Mouse (Mus musculus): ENCODE measurements at regions not wholly inside any gene's neighbourhood (a gene's known extent, or its start where the extent isn't known, plus 50 kb on each side); places are given as distances from the start of the nearest gene placed in this dataset.

GRCm38 (mm10) chr12:12701060-12701667, 240.6 kb downstream of the Mycn start:
- H3K4me1 ChIP-seq (ENCODE audit: control insufficient read depth, insufficient read depth, low read length): no peaks in the 10 kb centered on the region
- H3K27ac ChIP-seq (ENCODE audit: low read length): no peak overlapping the region
- H3K4me3 ChIP-seq (ENCODE audit: low read length): no peak overlapping the region
- no peaks in the 10 kb centered on the region for H3K36me3 ChIP-seq (ENCODE audit: control insufficient read depth, insufficient read depth, low read length)
- WGBS: 59% methylated on average over 7 of the region's 7 CpGs
- ATAC-seq: peak; percentile 63; the same call in 1 of the 2 replicates
- no peak overlapping the region for H3K4me2 ChIP-seq (ENCODE audit: low read depth, low read length)
- no peaks in the 10 kb centered on the region for H3K9me3 ChIP-seq (ENCODE audit: control insufficient read depth, low read length)
- H3K9ac ChIP-seq (ENCODE audit: low read depth, low read length): no peak overlapping the region
- no peaks in the 10 kb centered on the region for H3K27me3 ChIP-seq (replicated peaks; ENCODE audit: control insufficient read depth, insufficient read depth, low read length)

- 26% methylated on average over 29 of the region's 29 CpGs for WGBS
- Histone ChIP-seq H3K4me1 (ENCODE audit: control insufficient read depth, insufficient read depth, low read length) (peaks cover 6% of the 10 kb centered on the region; the same call in 1 of the 2 replicates), H3K27ac (ENCODE audit: low read length) (no peak overlapping the region), H3K9ac (ENCODE audit: low read depth, low read length) (no peak overlapping the region), H3K4me2 (ENCODE audit: low read depth, low read length) (peak overlapping the region; percentile 26; the same call in 1 of the 2 replicates), H3K27me3 (replicated peaks; ENCODE audit: control insufficient read depth, insufficient read depth, low read length) (no peaks in the 10 kb centered on the region), H3K36me3 (ENCODE audit: control insufficient read depth, insufficient read depth, low read length) (no peaks in the 10 kb centered on the region), H3K4me3 (ENCODE audit: low read length) (no peak overlapping the region), H3K9me3 (ENCODE audit: control insufficient read depth, low read length) (no peaks in the 10 kb centered on the region)
- 0 out of 2 replicates have a peak, but pooled peaks have one; percentile 26 for ATAC-seq
Observed at GRCm38 (mm10) chr12:12693838-12694777, 247.6 kb downstream of the Mycn start.

DNA sequence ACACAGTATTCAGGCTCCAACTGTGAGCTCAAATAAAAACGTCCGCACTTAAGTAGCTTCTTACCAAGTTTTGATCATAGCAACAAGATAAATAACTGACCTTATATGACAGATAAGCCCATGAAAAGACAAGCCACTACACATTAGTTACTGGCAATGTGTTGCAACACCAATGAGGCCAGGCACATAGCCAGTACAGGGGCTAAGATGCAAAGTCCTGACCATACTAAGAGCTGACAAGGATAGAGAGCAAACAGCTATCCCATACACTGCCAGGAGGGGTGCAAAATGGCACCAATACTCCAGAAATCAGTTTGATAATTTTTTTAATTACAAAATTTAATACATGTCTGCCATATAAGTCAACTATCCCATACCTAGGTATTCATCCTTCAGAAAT, 254.3 kb downstream of the Mycn start:
- H3K9ac ChIP-seq (ENCODE audit: low read depth, low read length): no peak overlapping the region

GRCm38 (mm10) chr12:12685217-12685522, 256.5 kb downstream of the Mycn start:
- H3K9ac ChIP-seq (ENCODE audit: low read depth, low read length): no peak overlapping the region
- H3K4me1 ChIP-seq (ENCODE audit: control insufficient read depth, insufficient read depth, low read length): peaks cover 14% of the 10 kb centered on the region
- H3K4me3 ChIP-seq (ENCODE audit: low read length): no peak overlapping the region
- H3K27me3 ChIP-seq (replicated peaks; ENCODE audit: control insufficient read depth, insufficient read depth, low read length): no peaks in the 10 kb centered on the region
- no peaks in the 10 kb centered on the region for H3K9me3 ChIP-seq (ENCODE audit: control insufficient read depth, low read length)
- no peak for ATAC-seq
- 51% methylated on average over 7 of the region's 7 CpGs for WGBS
- no peak overlapping the region for H3K4me2 ChIP-seq (ENCODE audit: low read depth, low read length)
- no peaks in the 10 kb centered on the region for H3K36me3 ChIP-seq (ENCODE audit: control insufficient read depth, insufficient read depth, low read length)
- no peak overlapping the region for H3K27ac ChIP-seq (ENCODE audit: low read length)

More for the DNA sequence above, 254.3 kb downstream of the Mycn start:
- Histone ChIP-seq H3K4me3 (ENCODE audit: low read length) (no peak overlapping the region), H3K36me3 (ENCODE audit: control insufficient read depth, insufficient read depth, low read length) (no peaks in the 10 kb centered on the region), H3K27me3 (replicated peaks; ENCODE audit: control insufficient read depth, insufficient read depth, low read length) (no peaks in the 10 kb centered on the region), H3K4me2 (ENCODE audit: low read depth, low read length) (no peak overlapping the region), H3K4me1 (ENCODE audit: control insufficient read depth, insufficient read depth, low read length) (peaks cover 12% of the 10 kb centered on the region), H3K9me3 (ENCODE audit: control insufficient read depth, low read length) (no peaks in the 10 kb centered on the region), H3K27ac (ENCODE audit: low read length) (no peak overlapping the region)
- whole genome bisulfite sequencing: 56% methylated on average over 2 of the region's 2 CpGs
- peak; percentile 60; the same call in 1 of the 2 replicates for ATAC-seq

DNA sequence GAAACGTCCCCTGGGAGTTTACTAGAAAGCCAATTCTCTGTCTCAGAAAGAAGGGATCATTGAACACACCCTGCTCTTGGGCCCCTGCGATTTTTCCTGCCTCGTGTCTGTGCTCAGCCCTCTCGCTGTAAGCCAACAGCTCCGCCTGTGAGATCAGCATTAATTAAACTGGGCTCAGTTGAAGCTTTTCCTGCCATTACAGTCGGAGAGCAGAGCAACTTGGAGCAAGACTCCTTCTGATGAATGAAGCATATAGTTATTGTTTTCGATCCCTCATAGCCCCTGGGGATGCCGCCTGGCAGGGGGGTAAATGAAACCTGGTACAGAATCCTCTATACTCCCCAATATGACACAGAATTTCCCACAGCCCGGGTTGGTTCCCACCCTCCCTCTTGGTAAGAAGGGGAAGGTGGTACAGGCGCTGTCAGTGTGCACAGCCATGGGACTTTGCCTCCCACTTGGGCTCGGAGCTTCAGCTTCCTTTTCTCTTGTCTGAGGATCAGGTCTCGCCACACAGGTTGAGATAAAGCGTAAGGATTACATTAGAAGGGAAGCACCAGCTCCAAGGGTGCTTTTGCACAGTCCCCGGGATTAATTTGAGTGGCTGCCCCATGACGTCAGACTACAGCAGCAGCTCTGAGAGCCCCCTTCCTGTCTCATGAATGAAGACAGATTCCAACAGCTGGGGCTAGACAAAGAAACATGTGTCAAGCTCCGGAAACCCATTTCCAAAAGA, 257.1 kb downstream of the Mycn start:
- H3K27me3 ChIP-seq (replicated peaks; ENCODE audit: control insufficient read depth, insufficient read depth, low read length): no peaks in the 10 kb centered on the region
- ATAC-seq: peak; percentile 37; the same call in 1 of the 2 replicates
- H3K27ac ChIP-seq (ENCODE audit: low read length): no peak overlapping the region
- no peak overlapping the region for H3K4me3 ChIP-seq (ENCODE audit: low read length)
- H3K4me1 ChIP-seq (ENCODE audit: control insufficient read depth, insufficient read depth, low read length): peaks cover 15% of the 10 kb centered on the region
- no peaks in the 10 kb centered on the region for H3K9me3 ChIP-seq (ENCODE audit: control insufficient read depth, low read length)
- WGBS: 44% methylated on average over 16 of the region's 16 CpGs
- H3K36me3 ChIP-seq (ENCODE audit: control insufficient read depth, insufficient read depth, low read length): no peaks in the 10 kb centered on the region
- no peak overlapping the region for H3K4me2 ChIP-seq (ENCODE audit: low read depth, low read length)
- H3K9ac ChIP-seq (ENCODE audit: low read depth, low read length): no peak overlapping the region

DNA sequence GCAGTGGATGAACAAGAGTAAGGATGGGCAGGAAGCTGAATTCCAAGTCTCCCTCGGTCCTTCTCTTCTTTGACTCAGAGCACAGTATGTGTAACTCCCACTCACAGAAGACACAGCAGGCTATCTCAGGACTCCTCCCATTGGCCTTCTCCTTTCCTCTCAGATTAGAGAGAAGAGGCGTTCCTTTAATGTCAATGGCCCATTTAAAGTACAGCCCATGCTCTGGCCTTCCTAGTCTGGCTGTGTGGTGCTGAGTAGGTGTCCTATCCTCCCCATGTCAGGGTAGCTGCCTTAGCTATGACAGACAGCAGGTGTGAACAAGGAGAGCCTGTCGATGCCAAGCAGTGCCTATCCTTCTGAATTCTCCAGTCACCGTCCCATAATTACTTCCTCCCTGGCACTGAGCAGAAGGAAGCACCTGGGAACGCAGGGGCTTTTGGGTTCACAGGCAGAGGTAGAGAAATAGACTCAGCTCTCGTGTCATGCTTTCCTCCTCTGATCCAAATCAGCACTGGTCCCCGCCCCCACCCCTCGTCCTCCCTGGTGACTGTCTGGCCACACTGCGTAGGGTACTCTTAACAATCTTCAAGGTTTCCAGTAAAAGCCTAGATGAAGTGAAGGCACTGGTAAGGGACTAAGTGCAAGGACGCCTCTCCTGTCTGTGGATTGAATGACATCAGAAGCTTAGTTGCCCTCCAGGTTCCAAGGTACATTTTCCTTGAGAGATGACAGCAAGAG, 257.8 kb downstream of the Mycn start:
- no peak overlapping the region for H3K27ac ChIP-seq (ENCODE audit: low read length)
- no peak overlapping the region for H3K4me3 ChIP-seq (ENCODE audit: low read length)
- no peak overlapping the region for H3K4me2 ChIP-seq (ENCODE audit: low read depth, low read length)
- no peaks in the 10 kb centered on the region for H3K36me3 ChIP-seq (ENCODE audit: control insufficient read depth, insufficient read depth, low read length)
- WGBS: 56% methylated on average over 10 of the region's 10 CpGs
- ATAC-seq: peak; percentile 49; the same call in 1 of the 2 replicates
- H3K4me1 ChIP-seq (ENCODE audit: control insufficient read depth, insufficient read depth, low read length): peaks cover 15% of the 10 kb centered on the region
- no peaks in the 10 kb centered on the region for H3K27me3 ChIP-seq (replicated peaks; ENCODE audit: control insufficient read depth, insufficient read depth, low read length)
- no peak overlapping the region for H3K9ac ChIP-seq (ENCODE audit: low read depth, low read length)
- H3K9me3 ChIP-seq (ENCODE audit: control insufficient read depth, low read length): no peaks in the 10 kb centered on the region

GRCm38 (mm10) chr12:12681101-12681500, 260.6 kb downstream of the Mycn start:
- WGBS: 31% methylated on average over 6 of the region's 6 CpGs
- Histone ChIP-seq H3K4me2 (ENCODE audit: low read depth, low read length) (0 out of 2 replicates have a peak overlapping the region, but pooled peaks have one; percentile 0), H3K9me3 (ENCODE audit: control insufficient read depth, low read length) (no peaks in the 10 kb centered on the region), H3K27ac (ENCODE audit: low read length) (no peak overlapping the region), H3K4me1 (ENCODE audit: control insufficient read depth, insufficient read depth, low read length) (peaks cover 15% of the 10 kb centered on the region), H3K27me3 (replicated peaks; ENCODE audit: control insufficient read depth, insufficient read depth, low read length) (no peaks in the 10 kb centered on the region), H3K36me3 (ENCODE audit: control insufficient read depth, insufficient read depth, low read length) (no peaks in the 10 kb centered on the region), H3K9ac (ENCODE audit: low read depth, low read length) (no peak overlapping the region), H3K4me3 (ENCODE audit: low read length) (no peak overlapping the region)
- ATAC-seq: no peak

DNA sequence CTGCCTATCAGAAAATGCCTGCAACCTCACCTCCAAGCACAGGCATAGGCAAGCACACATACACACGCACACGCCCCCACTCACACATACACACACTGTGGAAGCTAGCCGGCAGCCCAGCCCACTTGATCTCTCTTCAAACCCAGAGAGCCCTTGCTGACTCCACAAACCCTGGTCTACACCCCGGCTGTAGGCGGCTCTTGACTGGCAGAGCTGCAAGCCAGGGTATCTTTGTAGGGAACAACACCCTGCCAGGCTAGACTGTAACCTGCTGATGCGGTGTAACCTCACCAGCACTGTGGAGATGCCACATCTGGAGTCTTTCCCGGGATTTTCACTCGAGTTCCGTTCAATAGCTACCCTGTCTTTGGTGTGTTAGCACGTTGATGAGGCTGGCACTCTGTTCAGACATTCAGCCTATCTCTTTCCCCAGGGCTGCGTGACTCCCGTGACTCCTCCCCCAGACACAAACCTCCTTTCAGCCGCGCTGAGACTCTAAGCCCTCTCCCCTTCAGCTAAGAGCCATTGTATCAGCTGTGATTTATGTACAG, 261.3 kb downstream of the Mycn start:
- no peaks in the 10 kb centered on the region for H3K9me3 ChIP-seq (ENCODE audit: control insufficient read depth, low read length)
- WGBS: 19% methylated on average over 14 of the region's 14 CpGs
- H3K4me1 ChIP-seq (ENCODE audit: control insufficient read depth, insufficient read depth, low read length): peaks cover 15% of the 10 kb centered on the region
- ATAC-seq: peak; percentile 22
- 0 out of 2 replicates have a peak overlapping the region, but pooled peaks have one; percentile 15 for H3K9ac ChIP-seq (ENCODE audit: low read depth, low read length)
- H3K36me3 ChIP-seq (ENCODE audit: control insufficient read depth, insufficient read depth, low read length): no peaks in the 10 kb centered on the region
- H3K4me3 ChIP-seq (ENCODE audit: low read length): 0 out of 2 replicates have a peak overlapping the region, but pooled peaks have one; percentile 16
- no peak overlapping the region for H3K27ac ChIP-seq (ENCODE audit: low read length)
- H3K27me3 ChIP-seq (replicated peaks; ENCODE audit: control insufficient read depth, insufficient read depth, low read length): no peaks in the 10 kb centered on the region
- peak overlapping the region; percentile 0 for H3K4me2 ChIP-seq (ENCODE audit: low read depth, low read length)

Data from intestine, embryonic 16.5 days (tissue).